Mouse (Mus musculus) kidney, adult 2 months (tissue): ENCODE results near the gene Atg4d. TPM values are rescaled to one million over a fixed set of nuclear protein-coding genes. Genes with fewer than 3 reads are reported as not detected.

ENCODE experiments used
- DNase-seq: peaks from one replicate; pipeline ENCODE4 v3.0.0; 2021
- H3K27ac ChIP-seq: fragments of 200-500 bp; 2 replicates; pipeline ENCODE4 v1.5.1; 2012; ENCODE audit warnings: low read depth, low read length, control low read depth, inconsistent platforms; ENCODE audit not compliant: insufficient read depth
- H3K27me3 ChIP-seq: fragments of 200-500 bp; replicated peaks from 2 replicates; pipeline ENCODE4 v1.6.1; 2012; ENCODE audit warnings: mild to moderate bottlenecking, moderate library complexity, low read length, inconsistent platforms; ENCODE audit not compliant: control insufficient read depth, insufficient read depth
- H3K36me3 ChIP-seq: fragments of 200-500 bp; 2 replicates; pipeline ENCODE4 v1.6.1; 2012; ENCODE audit warnings: mild to moderate bottlenecking, moderate library complexity, low read length, inconsistent platforms; ENCODE audit not compliant: control insufficient read depth, insufficient read depth
- H3K4me1 ChIP-seq: fragments of 200-500 bp; 2 replicates; pipeline ENCODE4 v1.6.1; 2011; ENCODE audit warnings: low read length; ENCODE audit not compliant: control insufficient read depth, insufficient read depth
- H3K4me3 ChIP-seq: fragments of 200-500 bp; 2 replicates; pipeline ENCODE4 v1.5.1; 2011; ENCODE audit warnings: mild to moderate bottlenecking, low read depth, low read length, control low read depth; ENCODE audit not compliant: insufficient read depth
- CTCF ChIP-seq: fragments of 200-500 bp; conservative IDR thresholded peaks from 2 replicates; pipeline ENCODE4 v1.5.1; 2011; ENCODE audit warnings: low read depth, mild to moderate bottlenecking, control low read depth, low read length, moderate library complexity, mixed read lengths; ENCODE audit not compliant: insufficient read depth, insufficient read length
- POLR2A ChIP-seq: fragments of 200-500 bp; IDR thresholded peaks from one replicate; pipeline ENCODE4 v1.6.1; 2011; ENCODE audit warnings: low read depth, low read length, control low read depth
- WGBS: fragments of 180-500 bp; shearing (Covaris S2); methylation state at CpG from one replicate; pipeline ENCODE4 v1.1.7; 2018; 5-methylcytosine and 5-hydroxymethylcytosine counted together
- polyA plus RNA-seq: library from polyadenylated mRNA; depleted of rRNA; stranded (reverse); fragments of >200 nt; gene quantifications from 2 replicates; pipeline ENCODE4 v1.2.3, GENCODE M21; 2012

The Atg4d gene
- polyA plus RNA-seq, 1 experiment, result 67.0 TPM

- no peak for DNase-seq
- Histone ChIP-seq H3K4me3 (no peak overlapping the region), H3K4me1 (no peaks in the 10 kb centered on the region), H3K27ac (no peak overlapping the region), H3K27me3 (no peaks in the 10 kb centered on the region), H3K36me3 (peaks cover 5% of the 10 kb centered on the region)
- WGBS, result 81% methylated on average over 3 of the region's 3 CpGs
- no peak for TF ChIP-seq CTCF
- no peak for TF ChIP-seq POLR2A
Observed at GRCm38 (mm10) chr9:21274336-21274735, 9.2 kb downstream of the Atg4d start.

- DNase-seq, result no peak
- 79% methylated on average over 7 of the region's 7 CpGs for WGBS
- peaks cover 4% of the 10 kb centered on the region; the same call in 1 of the 2 replicates for H3K36me3 ChIP-seq
- no peaks in the 10 kb centered on the region for H3K27me3 ChIP-seq
- H3K4me1 ChIP-seq, result no peaks in the 10 kb centered on the region
- no peak for TF ChIP-seq POLR2A
- TF ChIP-seq CTCF, result no peak
- H3K4me3 ChIP-seq, result no peak overlapping the region
- H3K27ac ChIP-seq, result no peak overlapping the region
Observed at GRCm38 (mm10) chr9:21275013-21275710, 10.1 kb downstream of the Atg4d start.

DNA sequence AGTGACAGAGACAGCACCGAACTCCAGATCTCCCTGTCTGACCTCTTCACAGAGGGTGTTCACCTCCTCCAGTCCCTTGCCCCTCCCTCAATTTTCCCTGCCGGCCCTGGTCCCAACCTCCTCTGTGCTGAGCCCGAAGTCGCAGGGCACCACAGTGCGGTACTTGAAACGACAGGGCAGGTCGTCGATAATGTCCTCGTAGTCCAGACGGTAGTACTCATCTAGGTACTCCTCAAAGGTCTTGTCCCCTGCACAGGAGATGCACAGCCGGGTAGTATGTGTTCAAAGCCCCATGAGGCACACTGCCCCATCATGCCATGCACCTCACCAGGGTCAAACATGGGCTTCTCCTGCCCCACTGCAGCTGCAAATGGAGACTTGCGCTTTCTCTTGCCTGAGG, 10.6 kb downstream of the Atg4d start:
- Histone ChIP-seq H3K36me3 (0 out of 2 replicates have a peak, but pooled peaks cover 3% of the 10 kb centered on the region), H3K27me3 (no peaks in the 10 kb centered on the region), H3K4me1 (no peaks in the 10 kb centered on the region), H3K27ac (no peak overlapping the region), H3K4me3 (no peak overlapping the region)
- 84% methylated on average over 12 of the region's 12 CpGs for WGBS
- DNase-seq, result no peak
- TF ChIP-seq CTCF (no peak), POLR2A (no peak)

DNA sequence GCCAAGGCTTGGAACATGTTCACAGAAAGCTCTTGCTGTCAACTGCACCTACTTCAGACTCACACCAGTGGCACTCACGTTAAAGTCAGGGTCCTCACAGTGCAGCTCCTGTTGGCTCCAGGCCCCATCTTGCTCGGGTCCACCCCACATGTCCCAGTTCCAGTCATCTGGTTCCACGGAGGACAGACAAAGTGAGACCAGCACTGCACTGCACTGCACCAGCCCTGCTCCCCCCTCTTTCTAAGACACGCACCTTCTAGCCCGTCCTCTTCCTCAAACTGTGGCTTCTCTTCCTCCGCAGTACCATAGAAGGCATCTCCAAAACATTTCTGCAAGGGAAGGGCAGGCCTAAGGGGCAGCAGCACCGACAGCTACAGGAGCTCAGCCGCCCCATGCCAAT, 11.2 kb downstream of the Atg4d start:
- Histone ChIP-seq H3K4me1 (no peaks in the 10 kb centered on the region), H3K36me3 (0 out of 2 replicates have a peak, but pooled peaks cover 3% of the 10 kb centered on the region), H3K4me3 (no peak overlapping the region), H3K27ac (no peak overlapping the region), H3K27me3 (no peaks in the 10 kb centered on the region)
- TF ChIP-seq CTCF, result no peak
- TF ChIP-seq POLR2A, result no peak
- DNase-seq, result no peak
- WGBS, result 80% methylated on average over 8 of the region's 8 CpGs

GRCm38 (mm10) chr9:21277776-21278175, 12.7 kb downstream of the Atg4d start:
- no peak overlapping the region for H3K27ac ChIP-seq
- no peaks in the 10 kb centered on the region for H3K27me3 ChIP-seq
- no peak for DNase-seq
- no peaks in the 10 kb centered on the region for H3K4me1 ChIP-seq
- H3K36me3 ChIP-seq, result 0 out of 2 replicates have a peak, but pooled peaks cover 2% of the 10 kb centered on the region
- TF ChIP-seq CTCF (no peak), POLR2A (no peak)
- H3K4me3 ChIP-seq, result no peak overlapping the region
- WGBS, result 96% methylated on average over 5 of the region's 5 CpGs

DNA sequence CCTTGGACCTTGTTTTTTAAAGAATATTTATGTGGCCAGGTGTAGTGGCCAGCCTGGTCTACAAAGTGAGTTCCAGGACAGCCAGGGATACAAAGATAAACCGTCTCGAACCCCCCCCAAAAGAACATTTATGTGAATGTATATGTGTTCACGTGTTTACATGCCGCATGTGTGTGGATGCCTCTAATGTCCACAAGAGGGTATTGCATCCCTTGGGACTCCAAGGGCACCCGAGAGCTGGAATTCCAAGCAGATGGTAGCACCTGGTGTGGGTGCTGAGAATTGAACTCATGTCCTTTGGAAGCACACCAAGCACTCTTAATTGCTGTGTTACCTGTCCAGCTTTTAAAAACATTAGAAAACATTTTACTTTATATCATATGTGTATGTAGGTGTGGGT, 18.5 kb downstream of the Atg4d start:
- Histone ChIP-seq H3K36me3 (no peaks in the 10 kb centered on the region), H3K4me3 (no peak overlapping the region)
- TF ChIP-seq POLR2A, result no peak
- no peak for TF ChIP-seq CTCF

DNA sequence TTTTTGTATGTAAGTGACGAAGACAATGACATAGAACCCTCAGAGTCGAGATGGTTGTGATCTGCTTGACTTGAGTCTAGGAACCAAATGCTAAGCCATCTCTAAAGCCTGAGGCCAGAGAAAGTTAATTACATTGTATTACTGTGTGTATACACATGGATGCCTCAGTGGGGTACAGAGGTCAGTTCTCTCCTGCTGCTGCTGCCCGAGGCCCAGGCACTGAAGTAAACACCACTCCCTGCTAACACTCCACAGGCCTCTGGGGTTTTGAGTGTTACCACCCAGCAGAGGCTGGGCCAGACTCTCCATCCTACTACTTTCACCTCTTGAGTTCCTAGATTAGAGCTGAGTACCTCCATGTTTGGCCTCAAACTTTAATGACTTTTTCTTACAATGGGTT, 18.9 kb downstream of the Atg4d start:
- Histone ChIP-seq H3K4me3 (no peak overlapping the region), H3K4me1 (peaks cover 8% of the 10 kb centered on the region; the same call in 1 of the 2 replicates), H3K27ac (no peak overlapping the region), H3K27me3 (no peaks in the 10 kb centered on the region), H3K36me3 (no peaks in the 10 kb centered on the region)
- 54% methylated on average over 3 of the region's 3 CpGs for WGBS
- no peak for TF ChIP-seq CTCF
- TF ChIP-seq POLR2A, result no peak
- DNase-seq, result peak; percentile 62

More for the DNA sequence above, 18.5 kb downstream of the Atg4d start:
- Histone ChIP-seq H3K27me3 (no peaks in the 10 kb centered on the region), H3K4me1 (peaks cover 8% of the 10 kb centered on the region; the same call in 1 of the 2 replicates), H3K27ac (no peak overlapping the region)
- no peak for DNase-seq
- 90% methylated on average over 5 of the region's 5 CpGs for WGBS
